9 mouse cellular contexts compared by ENCODE assay signal in the genomic region with DNA sequence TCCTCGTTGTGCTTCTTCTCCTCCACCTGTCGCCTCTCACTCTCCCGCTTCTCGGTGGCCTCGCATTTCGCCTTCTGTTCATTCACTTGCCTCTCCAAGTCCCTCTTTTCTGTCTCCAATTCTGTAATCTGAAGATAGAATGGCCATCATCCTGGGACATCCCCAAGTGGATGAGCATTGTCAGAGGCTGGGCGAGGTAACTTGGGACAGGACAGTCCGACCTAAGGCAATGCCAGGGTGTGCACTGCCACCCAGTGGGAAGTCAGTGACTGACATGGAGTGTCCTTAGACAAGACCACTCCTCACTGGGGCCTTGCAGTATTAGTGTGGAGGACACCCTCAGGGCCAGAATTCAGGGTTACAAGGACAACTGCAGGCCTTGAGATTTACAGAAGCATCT. TPM values are rescaled to one million over a fixed set of nuclear protein-coding genes. Genes with fewer than 3 reads are reported as not detected.
DNase-seq lines count a peak whose midpoint lies in the region; ATAC-seq and TF ChIP-seq lines count a peak whose summit lies in the region.
"Had no signal": no experiment of that assay in that cellular context is flagged by ENCODE, and none has a peak within 500 bp of the region (broad histone marks: within the 10 kb centered on the region; RNA-seq: fewer than 3 reads in every experiment).

No protein-coding gene starts in this region.

- peaks cover 26% of the 10 kb centered on the region for H3K4me1 ChIP-seq in E14TG2a.4 (replicated peaks; ENCODE audit: low read depth, low read length)
- 0 out of 2 replicates have a peak, but pooled peaks cover 4% of the 10 kb centered on the region for H3K4me1 ChIP-seq in forebrain, embryonic 15.5 days
- H3K4me1 ChIP-seq in hindbrain, embryonic 10.5 days (replicated peaks): peaks cover 17% of the 10 kb centered on the region
- H3K4me1 ChIP-seq in lung, embryonic 15.5 days: peaks cover 5% of the 10 kb centered on the region; the same call in 1 of the 2 replicates

- H3K9ac ChIP-seq in forebrain, embryonic 15.5 days (replicated peaks): no peak overlapping the region
- no peak overlapping the region for H3K9ac ChIP-seq in lung, embryonic 15.5 days

- DNase-seq in adrenal gland, postnatal 25 days: peak; percentile 57
- peak; percentile 76 for DNase-seq in hindbrain, embryonic 10.5 days (ENCODE audit: low spot score)
- DNase-seq in layer of hippocampus, postnatal 10 days (ENCODE audit: low spot score in 2 of 2): peak; percentile 72 to 77
- peak; percentile 45 for DNase-seq in ovary, adult 18-20 months (ENCODE audit: low spot score)
- DNase-seq in thymus, postnatal 25 days: peak; percentile 48

- TF ChIP-seq CTCF in E14TG2a.4 (conservative IDR thresholded peaks at IDR 0.05; ENCODE audit: low read length): peak; percentile 35

- peak; percentile 70; the same call in 1 of the 2 replicates for ATAC-seq in forebrain, embryonic 15.5 days (replicated peaks)
- ATAC-seq in lung, embryonic 15.5 days (ENCODE audit: borderline replicate concordance, extremely low read depth, low FRiP score, low TSS enrichment): peak; percentile 84; the same call in 1 of the 2 replicates

- no peak overlapping the region for H3K27ac ChIP-seq in forebrain, embryonic 15.5 days (replicated peaks)
- H3K27ac ChIP-seq in hindbrain, embryonic 10.5 days: peak overlapping the region; percentile 45; the same call in 1 of the 2 replicates
- H3K27ac ChIP-seq in lung, embryonic 15.5 days: no peak overlapping the region

- no peaks in the 10 kb centered on the region for H3K9me3 ChIP-seq in E14TG2a.4 (ENCODE audit: low read length)
- H3K9me3 ChIP-seq in forebrain, embryonic 15.5 days: no peaks in the 10 kb centered on the region
- H3K9me3 ChIP-seq in hindbrain, embryonic 10.5 days: no peaks in the 10 kb centered on the region
- H3K9me3 ChIP-seq in lung, embryonic 15.5 days: no peaks in the 10 kb centered on the region

- H3K4me2 ChIP-seq in forebrain, embryonic 15.5 days (replicated peaks): peak overlapping the region; percentile 30
- H3K4me2 ChIP-seq in lung, embryonic 15.5 days: peak overlapping the region; percentile 42

- no peak overlapping the region for H3K4me3 ChIP-seq in E14TG2a.4 (replicated peaks; ENCODE audit: low read length)
- H3K4me3 ChIP-seq in forebrain, embryonic 15.5 days: peak overlapping the region; percentile 13
- peak overlapping the region; percentile 41 for H3K4me3 ChIP-seq in hindbrain, embryonic 10.5 days
- H3K4me3 ChIP-seq in lung, embryonic 15.5 days: 0 out of 2 replicates have a peak overlapping the region, but pooled peaks have one; percentile 14

- H3K27me3 ChIP-seq in E14TG2a.4 (ENCODE audit: insufficient read depth, low read length): peaks cover 4% of the 10 kb centered on the region; the same call in 1 of the 2 replicates
- no peaks in the 10 kb centered on the region for H3K27me3 ChIP-seq in forebrain, embryonic 15.5 days
- no peaks in the 10 kb centered on the region; the same call in 1 of the 2 replicates for H3K27me3 ChIP-seq in hindbrain, embryonic 10.5 days (ENCODE audit: insufficient read depth, poor library complexity, severe bottlenecking)
- H3K27me3 ChIP-seq in lung, embryonic 15.5 days: no peaks in the 10 kb centered on the region

- peaks cover 27% of the 10 kb centered on the region for H3K36me3 ChIP-seq in E14TG2a.4 (ENCODE audit: insufficient read depth, low read length)
- peaks cover 23% of the 10 kb centered on the region for H3K36me3 ChIP-seq in forebrain, embryonic 15.5 days
- peaks cover 24% of the 10 kb centered on the region for H3K36me3 ChIP-seq in hindbrain, embryonic 10.5 days
- peaks cover 23% of the 10 kb centered on the region for H3K36me3 ChIP-seq in lung, embryonic 15.5 days

- 2% methylated on average over 8 of the region's 8 CpGs for WGBS in forebrain, embryonic 15.5 days
- WGBS in hindbrain, embryonic 10.5 days: 2% methylated on average over 8 of the region's 8 CpGs
- 6% methylated on average over 8 of the region's 8 CpGs for WGBS in lung, embryonic 15.5 days

RNA-seq across cellular contexts. Expression of gene Dnali1, which starts 6.5 kb away (rescaled TPM):
- total RNA-seq in adrenal gland, postnatal 25 days (2021): not detected in 2 replicates
- polyA plus RNA-seq in forebrain, embryonic 15.5 days (2015; fragmentation: Nextera tagmentation; extraction: Ambion mirVana): 0.52 and 1.2 TPM in 2 replicates
- 0.36 and 0.92 TPM in 2 replicates for polyA plus RNA-seq in hindbrain, embryonic 10.5 days (2016; fragmentation: Nextera tagmentation; extraction: Ambion mirVana)
- 1 to 10 TPM; 1.4 to 1.6 TPM for total RNA-seq in layer of hippocampus, postnatal 10 days (2021)
- 1.7 and 2.0 TPM in 2 replicates for polyA plus RNA-seq in lung, embryonic 15.5 days (2015; fragmentation: Nextera tagmentation; extraction: Ambion mirVana)
- total RNA-seq: gastrocnemius, adult 8-10 months had no signal

RNA-seq across cellular contexts. Expression of gene Snip1, which starts 7.4 kb away (rescaled TPM):
- 18.7 and 20.2 TPM in 2 replicates for total RNA-seq in adrenal gland, postnatal 25 days (2021)
- 31.0 and 31.1 TPM in 2 replicates for polyA plus RNA-seq in forebrain, embryonic 15.5 days (2015; fragmentation: Nextera tagmentation; extraction: Ambion mirVana)
- 29.2 and 30.7 TPM in 2 replicates for polyA plus RNA-seq in hindbrain, embryonic 10.5 days (2016; fragmentation: Nextera tagmentation; extraction: Ambion mirVana)
- total RNA-seq in layer of hippocampus, postnatal 10 days (2021): 10 to 100 TPM; 12.9 TPM
- polyA plus RNA-seq in lung, embryonic 15.5 days (2015; fragmentation: Nextera tagmentation; extraction: Ambion mirVana): 31.0 and 32.9 TPM in 2 replicates

RNA-seq across cellular contexts. Expression of gene Meaf6, which starts 25.9 kb away (rescaled TPM):
- 34.2 and 36.9 TPM in 2 replicates for total RNA-seq in adrenal gland, postnatal 25 days (2021)
- polyA plus RNA-seq in forebrain, embryonic 15.5 days (2015; fragmentation: Nextera tagmentation; extraction: Ambion mirVana): 151 and 153 TPM in 2 replicates
- polyA plus RNA-seq in hindbrain, embryonic 10.5 days (2016; fragmentation: Nextera tagmentation; extraction: Ambion mirVana): 85.1 and 92.8 TPM in 2 replicates
- 100 to 1,000 TPM; 130 to 134 TPM for total RNA-seq in layer of hippocampus, postnatal 10 days (2021)
- polyA plus RNA-seq in lung, embryonic 15.5 days (2015; fragmentation: Nextera tagmentation; extraction: Ambion mirVana): 52.3 and 53.4 TPM in 2 replicates

RNA-seq across cellular contexts. Expression of gene Gnl2, which starts 42.6 kb away (rescaled TPM):
- 52.7 and 56.7 TPM in 2 replicates for total RNA-seq in adrenal gland, postnatal 25 days (2021)
- 93.6 and 95.8 TPM in 2 replicates for polyA plus RNA-seq in forebrain, embryonic 15.5 days (2015; fragmentation: Nextera tagmentation; extraction: Ambion mirVana)
- 76.8 and 86.1 TPM in 2 replicates for polyA plus RNA-seq in hindbrain, embryonic 10.5 days (2016; fragmentation: Nextera tagmentation; extraction: Ambion mirVana)
- total RNA-seq in layer of hippocampus, postnatal 10 days (2021): 10 to 100 TPM; 73.5 to 74.9 TPM
- polyA plus RNA-seq in lung, embryonic 15.5 days (2015; fragmentation: Nextera tagmentation; extraction: Ambion mirVana): 70.9 and 78.3 TPM in 2 replicates
